Mouse (Mus musculus) G1E (cell line): ENCODE measurements at regions not wholly inside any gene's neighbourhood (a gene's known extent, or its start where the extent isn't known, plus 50 kb on each side); places are given as distances from the start of the nearest gene placed in this dataset.

Experiments used
- CTCF ChIP-seq: IDR thresholded peaks from 2 replicates; pipeline ENCODE4 v1.5.1; 2012; ENCODE audit warnings: low read depth, low read length, inconsistent platforms, mixed read lengths
- GATA1 ChIP-seq: IDR thresholded peaks from 2 replicates; pipeline ENCODE4 v1.6.1; 2012; ENCODE audit warnings: borderline replicate concordance, low read length, inconsistent platforms, mixed read lengths
- POLR2AphosphoS5 ChIP-seq: IDR thresholded peaks from 2 replicates; pipeline ENCODE4 v1.6.1; 2012; ENCODE audit warnings: low read depth, low read length, inconsistent platforms; ENCODE audit not compliant: insufficient replicate concordance

DNA sequence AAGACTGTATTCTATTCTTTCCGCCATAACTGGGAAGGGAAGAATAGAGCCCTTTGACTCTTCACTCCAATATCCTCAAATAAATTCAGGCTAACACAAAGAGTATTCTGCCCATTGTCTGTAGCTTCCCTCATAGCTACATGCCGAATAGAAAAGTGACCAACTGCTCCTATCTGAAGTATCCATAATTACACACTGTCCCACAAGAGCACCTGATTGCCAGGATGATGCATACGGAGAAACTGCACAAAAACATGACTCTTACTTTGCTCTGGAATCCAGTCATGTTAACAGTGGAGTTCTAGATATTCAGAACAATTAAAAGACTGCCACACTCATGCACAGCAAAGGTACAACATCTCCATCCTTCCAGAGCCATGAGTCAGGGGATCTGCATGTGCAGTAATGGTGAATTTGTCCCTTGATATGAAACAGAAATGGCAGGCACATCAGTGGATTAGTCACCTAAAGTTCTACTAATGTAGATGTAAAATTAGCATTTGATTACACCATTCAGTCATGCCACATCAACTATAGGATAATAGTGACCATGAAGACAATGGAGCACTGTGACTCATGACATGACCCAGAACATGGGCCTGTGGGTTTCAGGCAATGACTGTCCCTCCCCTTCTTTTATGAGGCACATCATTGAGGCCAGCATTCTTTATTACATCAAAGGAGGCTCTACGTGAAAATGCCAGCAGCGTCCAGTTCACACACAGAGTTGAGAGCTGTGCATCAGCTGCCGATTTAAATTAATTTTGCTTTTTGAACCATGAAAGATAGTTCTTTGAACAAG lies 133.6 kb upstream of the 1700066M21Rik start:
- TF ChIP-seq CTCF, result no peak
- TF ChIP-seq GATA1, result no peak
- no peak for TF ChIP-seq POLR2AphosphoS5
